Mouse (Mus musculus): ENCODE data around the gene Olfr345. TPM values are rescaled to one million over a fixed set of nuclear protein-coding genes. Genes with fewer than 3 reads are reported as not detected.

Gene Olfr345
- not detected in 2 replicates for polyA plus RNA-seq (2014; fragmentation: Nextera tagmentation; extraction: Ambion mirVana)

- 55% methylated on average over 1 of the region's 1 CpGs for WGBS
These were observed at the start of gene Olfr345 for GRCm38 (mm10) chr2:36639741-36640140. Gene Olfr345 (plus strand): TSS chr2:36640041.

DNA sequence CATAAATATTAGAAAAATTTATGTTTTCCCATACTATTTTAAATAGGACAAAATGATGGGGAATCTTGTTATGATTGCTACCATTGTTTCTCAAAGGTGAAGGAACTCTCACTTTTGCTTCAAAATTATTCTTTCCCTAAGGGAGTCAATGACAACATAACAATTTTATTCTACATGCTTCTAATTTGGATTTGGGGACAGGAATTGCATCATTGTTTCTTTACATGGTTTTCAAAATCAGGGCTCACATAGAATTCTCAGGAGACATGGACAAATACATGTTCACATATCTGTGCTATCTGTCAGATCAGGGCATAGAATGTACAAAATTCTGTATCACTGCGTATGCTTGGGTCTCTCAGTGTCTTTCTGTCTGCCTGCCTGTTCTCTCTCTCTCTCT is 45.6 kb downstream of the Olfr345 start, which contains the start of gene Olfr346:
Gene Olfr346 (plus strand): TSS at position 301 of the 400 bp plus-strand sequence.
- Histone ChIP-seq H3K9ac (replicated peaks; ENCODE audit: low read depth, low read length) (no peak within 1 kb of the TSS), H3K27ac (ENCODE audit: low read length) (no peak within 1 kb of the TSS), H3K9me3 (ENCODE audit: control insufficient read depth, low read depth, low read length) (no peaks in the 10 kb centered on the region), H3K36me3 (ENCODE audit: control insufficient read depth, insufficient read depth, low read length) (no peaks in the 10 kb centered on the region), H3K4me2 (replicated peaks; ENCODE audit: low read depth, low read length) (no peak within 1 kb of the TSS), H3K27me3 (ENCODE audit: control insufficient read depth, insufficient read depth, low read length) (no peaks in the 10 kb centered on the region), H3K4me3 (ENCODE audit: low read depth, low read length) (no peak within 1 kb of the TSS), H3K4me1 (ENCODE audit: control insufficient read depth, insufficient read depth, low read length) (no peaks in the 10 kb centered on the region)
- 94% methylated on average over 1 of the region's 1 CpGs for WGBS
- no peak for ATAC-seq (ENCODE audit: insufficient number of reproducible peaks, insufficient read depth, low FRiP score, low read depth)

More at GRCm38 (mm10) chr2:36639741-36640140, at the start of gene Olfr345:
- H3K36me3 ChIP-seq (ENCODE audit: control insufficient read depth, insufficient read depth, low read length): no peaks in the 10 kb centered on the region
- H3K9me3 ChIP-seq (ENCODE audit: control insufficient read depth, low read depth, low read length): no peaks in the 10 kb centered on the region
- no peaks in the 10 kb centered on the region for H3K27me3 ChIP-seq (ENCODE audit: control insufficient read depth, insufficient read depth, low read length)
- H3K9ac ChIP-seq (replicated peaks; ENCODE audit: low read depth, low read length): no peak within 1 kb of the TSS
- no peak for ATAC-seq (ENCODE audit: insufficient number of reproducible peaks, insufficient read depth, low FRiP score, low read depth)
- H3K4me2 ChIP-seq (replicated peaks; ENCODE audit: low read depth, low read length): no peak within 1 kb of the TSS
- H3K4me1 ChIP-seq (ENCODE audit: control insufficient read depth, insufficient read depth, low read length): no peaks in the 10 kb centered on the region
- H3K4me3 ChIP-seq (ENCODE audit: low read depth, low read length): no peak within 1 kb of the TSS
- H3K27ac ChIP-seq (ENCODE audit: low read length): no peak within 1 kb of the TSS

Other genes with a start within 250 kb of the Olfr345 start
- gene Olfr339, start 221.1 kb upstream of the Olfr345 start, polyA plus RNA-seq (2014; fragmentation: Nextera tagmentation; extraction: Ambion mirVana): not detected in 2 replicates
- not detected in 2 replicates for gene Olfr340, start 187.5 kb upstream of the Olfr345 start, polyA plus RNA-seq (2014; fragmentation: Nextera tagmentation; extraction: Ambion mirVana)
- gene Olfr341, start 157.6 kb upstream of the Olfr345 start, polyA plus RNA-seq (2014; fragmentation: Nextera tagmentation; extraction: Ambion mirVana): not detected in 2 replicates
- not detected in 2 replicates for gene Olfr342, start 115.0 kb upstream of the Olfr345 start, polyA plus RNA-seq (2014; fragmentation: Nextera tagmentation; extraction: Ambion mirVana)
- not detected in 2 replicates for gene Olfr344, start 73.4 kb upstream of the Olfr345 start, polyA plus RNA-seq (2014; fragmentation: Nextera tagmentation; extraction: Ambion mirVana)
- not detected in 2 replicates for gene Olfr346, start 45.7 kb downstream of the Olfr345 start, polyA plus RNA-seq (2014; fragmentation: Nextera tagmentation; extraction: Ambion mirVana)
- gene Olfr347, start 91.9 kb downstream of the Olfr345 start, polyA plus RNA-seq (2014; fragmentation: Nextera tagmentation; extraction: Ambion mirVana): not detected in 2 replicates
- gene Olfr348, start 144.2 kb downstream of the Olfr345 start, polyA plus RNA-seq (2014; fragmentation: Nextera tagmentation; extraction: Ambion mirVana): not detected in 2 replicates
- not detected in 2 replicates for gene Olfr50, start 150.5 kb downstream of the Olfr345 start, polyA plus RNA-seq (2014; fragmentation: Nextera tagmentation; extraction: Ambion mirVana)
- gene Olfr3, start 177.0 kb downstream of the Olfr345 start, polyA plus RNA-seq (2014; fragmentation: Nextera tagmentation; extraction: Ambion mirVana): not detected in 2 replicates
- gene Olfr350, start 206.3 kb downstream of the Olfr345 start, polyA plus RNA-seq (2014; fragmentation: Nextera tagmentation; extraction: Ambion mirVana): not detected in 2 replicates
- gene Olfr351, start 222.6 kb downstream of the Olfr345 start, polyA plus RNA-seq (2014; fragmentation: Nextera tagmentation; extraction: Ambion mirVana): not detected in 2 replicates
- gene Olfr352, start 228.4 kb downstream of the Olfr345 start, polyA plus RNA-seq (2014; fragmentation: Nextera tagmentation; extraction: Ambion mirVana): not detected in 2 replicates